Mouse (Mus musculus) liver, embryonic 14.5 days (tissue): Measurements from ENCODE around the gene Gm43064. TPM values are rescaled to one million over a fixed set of nuclear protein-coding genes. Genes with fewer than 3 reads are reported as not detected.

Experiments
- ATAC-seq: fragments of 200-750 bp; cut with Nextera tagmentation; 2 replicates; pipeline ENCODE4 v1.8.0; 2017; ENCODE audit warnings: moderate number of reproducible peaks, mild to moderate bottlenecking, moderate library complexity; ENCODE audit not compliant: insufficient read depth
- DNase-seq, 3 experiments: peaks; one replicate each; pipeline ENCODE4 v3.0.0-alpha.2; 2012 to 2013; ENCODE audit warnings: low read depth in 3 of 3, low spot score in 3 of 3
- H3K27ac ChIP-seq: fragments of 300-500 bp; sonication (generic); 2 replicates; pipeline ENCODE4 v1.5.1; 2014; ENCODE audit warnings: moderate library complexity, mild to moderate bottlenecking, control low read depth, inconsistent platforms
- H3K27me3 ChIP-seq: fragments of 300-500 bp; sonication (generic); 2 replicates; pipeline ENCODE4 v1.6.1; 2014; ENCODE audit warnings: mild to moderate bottlenecking, low read length, moderate library complexity; ENCODE audit not compliant: control insufficient read depth, insufficient read depth
- H3K36me3 ChIP-seq: fragments of 300-500 bp; sonication (generic); replicated peaks from 2 replicates; pipeline ENCODE4 v1.6.1; 2014; ENCODE audit warnings: low read depth; ENCODE audit not compliant: control insufficient read depth, insufficient read depth
- H3K4me1 ChIP-seq, 2 experiments: fragments of 200-500 bp in 1 of 2; fragments of 300-500 bp in 1 of 2; sonication (generic) in 1 of 2; replicated peaks; 2 replicates each; pipeline ENCODE4 v1.6.1; 2012 to 2014; ENCODE audit warnings: antibody characterized with exemption in 1 of 2, inconsistent platforms in 1 of 2, low read length in 1 of 2; ENCODE audit not compliant: control insufficient read depth in 2 of 2, insufficient read depth in 2 of 2
- H3K4me2 ChIP-seq: fragments of 300-500 bp; sonication (generic); 2 replicates; pipeline ENCODE4 v1.6.1; 2014; ENCODE audit warnings: low read depth, mild to moderate bottlenecking, control low read depth, moderate library complexity
- H3K4me3 ChIP-seq, 2 experiments: fragments of 200-500 bp in 1 of 2; fragments of 300-500 bp in 1 of 2; sonication (generic) in 1 of 2; 2 replicates each; pipeline ENCODE4 v1.5.1; 2012 to 2014; ENCODE audit warnings: low read depth in 2 of 2, low read length in 2 of 2, mild to moderate bottlenecking in 2 of 2, control low read depth in 1 of 2, inconsistent platforms in 1 of 2, moderate library complexity in 1 of 2; ENCODE audit not compliant: insufficient read depth in 1 of 2
- H3K9ac ChIP-seq: fragments of 300-500 bp; sonication (generic); replicated peaks from 2 replicates; pipeline ENCODE4 v1.6.1; 2014; ENCODE audit warnings: mild to moderate bottlenecking, control low read depth, moderate library complexity
- H3K9me3 ChIP-seq: fragments of 300-500 bp; sonication (generic); 2 replicates; pipeline ENCODE4 v1.6.1; 2016; ENCODE audit warnings: low read length, mixed read lengths; ENCODE audit not compliant: control insufficient read depth
- CTCF ChIP-seq: IDR thresholded peaks from 2 replicates; pipeline ENCODE4 v1.5.1; 2016; ENCODE audit warnings: antibody characterized with exemption, low read depth, control low read depth
- EP300 ChIP-seq: IDR thresholded peaks from 2 replicates; pipeline ENCODE4 v1.6.1; 2016; ENCODE audit warnings: antibody characterized with exemption, low read depth
- WGBS: fragments of 180-500 bp; shearing (Covaris S2); extraction: QIAGEN DNeasy Blood & Tissue Kit; methylation state at CpG from one replicate; pipeline ENCODE4 v1.1.7; 2014; ENCODE audit not compliant: insufficient replicate concordance; 5-methylcytosine and 5-hydroxymethylcytosine counted together
- polyA plus RNA-seq, 2 experiments: library from polyadenylated mRNA; depleted of rRNA in 1 of 2; stranded (reverse) in 1 of 2; unstranded in 1 of 2; fragments of >200 nt; fragmentation: Nextera tagmentation in 1 of 2; extraction: Ambion mirVana in 1 of 2; gene quantifications; 2 replicates each; pipeline versions ENCODE4 v1.2.1 to v1.2.3; 2012 to 2014

The Gm43064 gene
- polyA plus RNA-seq, 2 experiments = 0.10 to 1.6 TPM

DNA sequence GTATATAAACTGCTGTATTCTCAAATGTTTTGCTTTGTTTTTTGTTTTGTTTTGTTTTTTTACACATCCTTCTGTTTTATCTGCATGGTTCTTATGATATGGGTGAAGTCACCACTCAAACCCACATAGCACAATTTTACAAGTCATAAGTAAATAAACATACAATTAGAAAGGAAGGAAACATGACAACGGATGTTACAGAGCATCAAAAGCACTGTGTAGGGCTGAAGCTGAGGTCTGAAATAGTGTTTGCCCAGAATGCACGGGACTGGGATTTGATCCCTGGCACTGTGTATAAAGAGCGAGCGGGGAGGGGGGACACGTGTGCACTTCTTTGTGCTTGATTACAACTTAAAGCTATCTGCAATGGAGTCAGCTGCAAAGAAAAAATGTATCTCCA is 28.6 kb upstream of the Gm43064 start:
- TF ChIP-seq CTCF = no peak
- TF ChIP-seq EP300 = no peak
- peaks cover 10 to 24% of the 10 kb centered on the region in 2 experiments for H3K4me1 ChIP-seq
- H3K27ac ChIP-seq = no peak overlapping the region
- no peak for ATAC-seq
- no peak overlapping the region for H3K9ac ChIP-seq
- no peaks in the 10 kb centered on the region for H3K9me3 ChIP-seq
- no peak for DNase-seq
- H3K4me3 ChIP-seq = no peak overlapping the region
- no peak overlapping the region for H3K4me2 ChIP-seq
- no peaks in the 10 kb centered on the region for H3K27me3 ChIP-seq
- 75% methylated on average over 5 of the region's 5 CpGs for WGBS
- peaks cover 28% of the 10 kb centered on the region for H3K36me3 ChIP-seq

DNA sequence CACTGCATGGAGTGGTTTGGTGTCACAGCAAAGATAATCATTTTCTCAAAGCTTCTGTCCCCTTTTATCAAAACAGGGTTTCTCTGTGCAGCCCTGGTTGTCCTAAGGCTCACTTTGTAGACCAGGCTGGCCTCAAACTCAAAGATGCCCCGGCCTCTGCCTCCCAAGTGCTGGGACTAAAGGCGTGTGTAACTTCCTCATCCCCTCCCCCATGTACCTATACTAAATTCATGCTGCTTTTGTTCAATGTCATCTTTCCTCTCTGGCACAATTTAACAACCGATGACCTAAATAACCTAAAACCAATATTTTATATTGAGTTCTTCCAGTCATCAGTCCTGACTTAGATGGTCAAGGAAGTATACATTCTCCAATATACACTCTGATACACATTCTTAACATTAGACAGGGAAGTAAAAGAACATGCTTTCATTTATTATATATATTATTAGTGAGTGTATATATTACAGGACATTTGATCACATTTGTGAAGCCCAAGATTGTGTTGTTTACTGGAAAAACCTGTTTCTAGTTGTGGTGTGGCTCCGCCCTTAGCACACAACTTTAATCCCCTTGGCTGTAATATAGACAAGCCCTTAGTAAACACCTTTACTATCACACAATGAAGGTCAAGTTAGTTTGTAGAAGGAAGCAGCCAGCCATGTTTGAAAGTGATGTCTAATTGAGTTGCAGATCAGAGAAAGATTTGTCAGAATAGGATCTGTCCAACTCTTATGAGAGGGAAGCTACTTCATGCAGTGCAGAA is 26.3 kb upstream of the Gm43064 start:
- 45% methylated on average over 4 of the region's 4 CpGs for WGBS
- no peak for ATAC-seq
- H3K4me1 ChIP-seq = peaks cover 23 to 36% of the 10 kb centered on the region in 2 experiments
- no peak overlapping the region for H3K9ac ChIP-seq
- no peaks in the 10 kb centered on the region for H3K9me3 ChIP-seq
- no peaks in the 10 kb centered on the region for H3K27me3 ChIP-seq
- no peak overlapping the region for H3K4me2 ChIP-seq
- peaks cover 12% of the 10 kb centered on the region for H3K36me3 ChIP-seq
- no peak for TF ChIP-seq CTCF
- no peak for TF ChIP-seq EP300
- H3K4me3 ChIP-seq = no peak overlapping the region
- H3K27ac ChIP-seq = peak overlapping the region; percentile 18
- no peak for DNase-seq

DNA sequence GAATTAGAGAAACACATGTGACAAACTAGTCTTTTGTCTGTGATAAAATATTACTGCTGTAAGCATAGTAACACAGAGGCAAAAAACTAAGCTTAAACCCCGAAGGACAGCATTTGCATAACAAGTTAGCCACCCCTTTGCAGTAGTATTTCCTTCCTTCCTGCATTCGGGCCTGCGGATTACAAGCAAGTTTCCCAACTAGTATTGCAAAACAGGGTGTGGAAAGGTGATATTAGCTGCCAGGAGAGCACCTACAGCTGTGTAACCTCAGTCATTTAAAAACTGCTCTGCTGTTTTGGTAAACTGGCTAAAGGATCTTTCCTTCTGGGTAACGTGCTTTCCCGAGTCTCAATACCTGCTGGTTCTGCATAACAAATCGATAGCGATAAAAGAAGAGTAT is 22.1 kb upstream of the Gm43064 start:
- no peak for DNase-seq
- peak overlapping the region in 1 of 2 experiments; percentile 25; a peak in 2 of 4 replicates for H3K4me3 ChIP-seq
- peak overlapping the region; percentile 49 for H3K4me2 ChIP-seq
- 40% methylated on average over 7 of the region's 7 CpGs for WGBS
- no peak for ATAC-seq
- H3K4me1 ChIP-seq = peaks cover 39 to 47% of the 10 kb centered on the region in 2 experiments
- peak overlapping the region; percentile 40; the same call in 1 of the 2 replicates for H3K27ac ChIP-seq
- no peaks in the 10 kb centered on the region for H3K9me3 ChIP-seq
- TF ChIP-seq CTCF = no peak
- TF ChIP-seq EP300 = no peak
- H3K36me3 ChIP-seq = peaks cover 2% of the 10 kb centered on the region; the same call in 1 of the 2 replicates
- no peak overlapping the region for H3K9ac ChIP-seq
- no peaks in the 10 kb centered on the region for H3K27me3 ChIP-seq

DNA sequence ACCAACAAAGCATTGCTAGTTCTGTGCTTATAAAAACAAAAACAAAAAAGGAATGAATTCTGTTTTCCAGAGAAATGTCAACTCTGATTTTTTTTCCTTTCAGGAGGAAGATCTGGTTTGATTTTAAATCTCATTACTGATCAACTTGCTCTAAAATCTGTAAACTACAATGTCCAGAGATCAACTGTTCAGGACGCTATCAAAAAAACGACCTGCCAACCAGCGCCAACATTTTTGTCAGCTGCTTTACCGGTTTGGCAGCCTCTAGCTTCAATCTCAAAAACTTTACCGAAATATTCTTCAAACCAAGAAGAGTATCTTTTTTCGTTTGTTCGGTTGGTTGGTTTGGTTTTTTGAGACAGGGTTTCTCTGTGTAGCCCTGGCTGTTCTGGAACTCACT is 20.3 kb upstream of the Gm43064 start:
- Histone ChIP-seq H3K27me3 (no peaks in the 10 kb centered on the region), H3K9ac (peak overlapping the region; percentile 96), H3K27ac (peak overlapping the region; percentile 95), H3K4me2 (peak overlapping the region; percentile 89), H3K9me3 (no peaks in the 10 kb centered on the region), H3K4me3 (peak overlapping the region; percentile 82 to 90), H3K4me1 (peaks cover 48 to 53% of the 10 kb centered on the region in 2 experiments), H3K36me3 (peaks cover 2% of the 10 kb centered on the region; the same call in 1 of the 2 replicates)
- WGBS = 66% methylated on average over 7 of the region's 7 CpGs
- ATAC-seq (no peak), DNase-seq (no peak)
- TF ChIP-seq CTCF (no peak), EP300 (no peak)

DNA sequence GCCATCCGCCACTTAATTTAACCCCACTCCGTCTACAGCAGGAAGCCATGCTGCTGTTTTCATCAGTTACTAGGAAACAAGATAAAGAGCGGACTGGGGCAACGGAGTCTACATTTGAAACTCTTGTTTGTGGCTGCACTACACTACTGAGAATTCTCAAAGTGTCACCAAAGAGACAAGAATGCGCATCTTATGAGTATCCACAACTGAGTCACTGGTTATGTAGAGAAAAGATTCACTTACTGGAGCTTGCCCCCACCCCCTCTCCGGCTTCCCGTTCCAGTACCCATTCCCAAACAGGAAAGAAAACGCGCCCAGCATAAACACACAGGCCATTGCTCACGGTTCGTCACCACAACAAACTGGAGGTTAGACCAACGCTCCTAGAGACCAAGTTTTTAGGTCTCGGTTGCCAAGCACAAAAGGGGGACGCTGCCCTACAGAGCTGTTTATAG is 19.5 kb upstream of the Gm43064 start:
- Histone ChIP-seq H3K9ac (peak overlapping the region; percentile 96), H3K36me3 (peaks cover 2% of the 10 kb centered on the region; the same call in 1 of the 2 replicates), H3K27ac (peak overlapping the region; percentile 95), H3K27me3 (no peaks in the 10 kb centered on the region), H3K4me1 (peaks cover 47 to 55% of the 10 kb centered on the region in 2 experiments), H3K9me3 (no peaks in the 10 kb centered on the region), H3K4me3 (peak overlapping the region; percentile 82 to 90), H3K4me2 (peak overlapping the region; percentile 89)
- under 1% methylated on average over 14 of the region's 14 CpGs for WGBS
- ATAC-seq (no peak), DNase-seq (peak; percentile 46 to 62 (median 48))
- TF ChIP-seq EP300 (no peak), CTCF (no peak)
